Mouse (Mus musculus): ENCODE measurements around the gene Pde7b. TPM values are rescaled to one million over a fixed set of nuclear protein-coding genes. Genes with fewer than 3 reads are reported as not detected.

The Pde7b gene
- polyA plus RNA-seq, 1 experiment, result 0.70 TPM

DNA sequence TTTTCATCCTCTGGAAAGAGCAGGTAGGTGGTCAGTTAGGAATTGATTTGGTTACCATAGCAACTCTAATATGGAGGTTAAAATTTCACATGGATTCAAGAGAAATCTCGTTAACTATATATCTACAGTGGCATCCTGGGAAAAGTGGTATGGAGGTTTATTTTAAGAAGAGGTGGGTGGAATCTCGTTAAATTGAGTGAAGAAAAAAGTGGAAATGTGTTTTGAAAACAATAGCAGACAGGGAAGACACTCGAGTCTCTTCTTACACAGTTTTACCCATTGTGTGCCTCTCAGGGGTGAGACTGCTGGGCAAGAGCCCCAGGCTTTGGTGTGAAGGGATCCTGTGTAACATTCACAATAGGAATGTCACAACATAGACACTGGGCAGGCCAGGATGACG, 56.3 kb downstream of the Pde7b start:
- Histone ChIP-seq H3K4me3 (ENCODE audit: control insufficient read depth, low read depth, low read length) (no peak overlapping the region), H3K36me3 (ENCODE audit: control insufficient read depth, insufficient read depth, low read length) (no peaks in the 10 kb centered on the region), H3K27ac (ENCODE audit: control insufficient read depth, insufficient read depth, low read depth, low read length) (no peak overlapping the region), H3K4me1 (ENCODE audit: control insufficient read depth, insufficient read depth, low read length) (peaks cover 3% of the 10 kb centered on the region), H3K27me3 (ENCODE audit: control insufficient read depth, insufficient read depth, low read length) (no peaks in the 10 kb centered on the region)
- TF ChIP-seq CTCF (IDR thresholded peaks at IDR 0.05; ENCODE audit: control insufficient read depth, insufficient read depth, insufficient replicate concordance, low read depth, low read length), result no peak
- TF ChIP-seq POLR2A (IDR thresholded peaks at IDR 0.05; ENCODE audit: control insufficient read depth, low read depth, low read length), result no peak

DNA sequence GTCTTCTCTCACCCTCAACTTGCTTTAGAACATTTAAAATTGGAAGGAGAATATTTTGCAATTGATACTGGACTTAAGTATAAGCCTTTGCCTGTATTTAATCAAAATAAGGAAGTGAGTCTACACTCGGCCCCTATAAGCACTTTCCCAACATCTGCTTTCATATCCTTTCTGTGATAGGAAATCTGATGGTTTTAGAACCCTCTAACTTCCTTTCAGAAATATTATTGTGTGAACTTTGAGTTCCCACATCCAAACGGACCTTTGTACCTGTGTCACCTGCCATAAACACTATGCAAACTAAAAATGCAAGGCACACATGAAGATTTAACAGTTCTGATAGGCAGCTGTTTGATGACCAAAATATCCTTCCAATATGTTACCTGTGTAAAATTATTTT, 58.2 kb downstream of the Pde7b start:
- no peak overlapping the region for H3K4me3 ChIP-seq (ENCODE audit: control insufficient read depth, low read depth, low read length)
- H3K36me3 ChIP-seq (ENCODE audit: control insufficient read depth, insufficient read depth, low read length), result no peaks in the 10 kb centered on the region
- H3K27me3 ChIP-seq (ENCODE audit: control insufficient read depth, insufficient read depth, low read length), result no peaks in the 10 kb centered on the region
- no peak overlapping the region for H3K27ac ChIP-seq (ENCODE audit: control insufficient read depth, insufficient read depth, low read depth, low read length)
- no peak for TF ChIP-seq POLR2A (IDR thresholded peaks at IDR 0.05; ENCODE audit: control insufficient read depth, low read depth, low read length)
- TF ChIP-seq CTCF (IDR thresholded peaks at IDR 0.05; ENCODE audit: control insufficient read depth, insufficient read depth, insufficient replicate concordance, low read depth, low read length), result no peak
- peaks cover 3% of the 10 kb centered on the region for H3K4me1 ChIP-seq (ENCODE audit: control insufficient read depth, insufficient read depth, low read length)

DNA sequence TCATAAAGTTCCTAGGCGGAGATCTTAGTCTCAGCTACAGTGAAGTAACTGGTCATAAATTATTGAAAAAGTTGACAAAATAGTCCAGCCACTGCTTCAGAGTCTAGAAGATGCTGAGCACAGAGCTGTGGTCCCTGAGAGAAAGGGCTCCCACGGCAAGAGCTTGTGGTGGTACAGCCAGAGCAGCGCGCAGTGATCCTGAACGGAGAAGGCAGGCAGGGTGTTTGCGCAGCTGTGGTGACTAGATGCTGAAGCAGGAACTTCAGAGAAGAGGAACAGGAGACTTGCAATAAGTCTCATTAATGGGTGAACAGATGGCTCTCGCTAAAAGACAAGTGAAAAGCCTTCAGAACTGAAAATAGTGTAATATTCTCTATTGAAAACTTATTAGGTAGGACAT, 61.9 kb downstream of the Pde7b start:
- no peak overlapping the region for H3K27ac ChIP-seq (ENCODE audit: control insufficient read depth, insufficient read depth, low read depth, low read length)
- no peaks in the 10 kb centered on the region for H3K36me3 ChIP-seq (ENCODE audit: control insufficient read depth, insufficient read depth, low read length)
- no peaks in the 10 kb centered on the region; the same call in 1 of the 2 replicates for H3K4me1 ChIP-seq (ENCODE audit: control insufficient read depth, insufficient read depth, low read length)
- TF ChIP-seq POLR2A (IDR thresholded peaks at IDR 0.05; ENCODE audit: control insufficient read depth, low read depth, low read length) (no peak), CTCF (IDR thresholded peaks at IDR 0.05; ENCODE audit: control insufficient read depth, insufficient read depth, insufficient replicate concordance, low read depth, low read length) (no peak)
- no peaks in the 10 kb centered on the region for H3K27me3 ChIP-seq (ENCODE audit: control insufficient read depth, insufficient read depth, low read length)
- no peak overlapping the region for H3K4me3 ChIP-seq (ENCODE audit: control insufficient read depth, low read depth, low read length)

DNA sequence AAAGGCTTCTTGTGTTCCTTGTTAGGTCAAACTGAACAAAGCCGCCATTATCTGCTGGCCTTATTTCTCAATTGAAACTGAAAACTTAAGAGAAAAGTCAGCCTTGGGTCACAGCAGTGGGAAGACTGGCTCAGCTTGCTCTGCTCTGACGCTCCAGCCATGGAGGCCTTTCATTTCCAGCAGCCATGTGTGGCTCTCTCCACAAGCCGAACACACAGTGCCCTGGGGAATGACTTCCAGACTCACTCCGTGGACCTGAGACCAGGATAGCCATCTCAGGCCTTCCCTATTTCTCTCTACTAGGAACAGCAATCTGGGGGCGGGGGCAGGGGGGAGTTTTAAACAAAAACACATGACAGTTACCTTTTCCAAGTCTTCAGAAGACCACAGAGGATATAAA, 63.2 kb downstream of the Pde7b start:
- Histone ChIP-seq H3K4me3 (ENCODE audit: control insufficient read depth, low read depth, low read length) (no peak overlapping the region), H3K4me1 (ENCODE audit: control insufficient read depth, insufficient read depth, low read length) (no peaks in the 10 kb centered on the region; the same call in 1 of the 2 replicates), H3K36me3 (ENCODE audit: control insufficient read depth, insufficient read depth, low read length) (no peaks in the 10 kb centered on the region), H3K27ac (ENCODE audit: control insufficient read depth, insufficient read depth, low read depth, low read length) (no peak overlapping the region), H3K27me3 (ENCODE audit: control insufficient read depth, insufficient read depth, low read length) (no peaks in the 10 kb centered on the region)
- TF ChIP-seq POLR2A (IDR thresholded peaks at IDR 0.05; ENCODE audit: control insufficient read depth, low read depth, low read length) (no peak), CTCF (IDR thresholded peaks at IDR 0.05; ENCODE audit: control insufficient read depth, insufficient read depth, insufficient replicate concordance, low read depth, low read length) (no peak)

DNA sequence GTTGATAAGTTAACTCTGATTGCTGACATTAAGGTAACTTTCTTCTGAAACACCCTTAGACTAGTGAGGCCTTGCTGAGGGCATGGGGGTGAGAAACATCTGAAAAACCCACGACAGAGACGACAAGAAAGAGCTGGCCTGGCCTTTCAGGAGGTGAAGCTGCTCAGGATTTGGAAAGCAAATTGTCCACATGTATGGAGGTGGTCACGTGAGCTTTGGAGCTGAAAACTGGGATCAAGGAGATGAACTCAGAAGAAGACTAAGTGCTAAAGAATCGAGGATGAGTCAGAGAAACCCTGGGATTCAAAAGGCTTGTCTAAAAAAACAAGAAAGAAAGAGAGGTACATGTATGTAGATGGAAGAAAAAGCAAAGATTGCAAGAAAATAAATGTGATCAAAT, 65.2 kb downstream of the Pde7b start:
- Histone ChIP-seq H3K27ac (ENCODE audit: control insufficient read depth, insufficient read depth, low read depth, low read length) (no peak overlapping the region), H3K4me3 (ENCODE audit: control insufficient read depth, low read depth, low read length) (no peak overlapping the region), H3K36me3 (ENCODE audit: control insufficient read depth, insufficient read depth, low read length) (no peaks in the 10 kb centered on the region), H3K27me3 (ENCODE audit: control insufficient read depth, insufficient read depth, low read length) (no peaks in the 10 kb centered on the region), H3K4me1 (ENCODE audit: control insufficient read depth, insufficient read depth, low read length) (no peaks in the 10 kb centered on the region; the same call in 1 of the 2 replicates)
- TF ChIP-seq POLR2A (IDR thresholded peaks at IDR 0.05; ENCODE audit: control insufficient read depth, low read depth, low read length) (no peak), CTCF (IDR thresholded peaks at IDR 0.05; ENCODE audit: control insufficient read depth, insufficient read depth, insufficient replicate concordance, low read depth, low read length) (no peak)

DNA sequence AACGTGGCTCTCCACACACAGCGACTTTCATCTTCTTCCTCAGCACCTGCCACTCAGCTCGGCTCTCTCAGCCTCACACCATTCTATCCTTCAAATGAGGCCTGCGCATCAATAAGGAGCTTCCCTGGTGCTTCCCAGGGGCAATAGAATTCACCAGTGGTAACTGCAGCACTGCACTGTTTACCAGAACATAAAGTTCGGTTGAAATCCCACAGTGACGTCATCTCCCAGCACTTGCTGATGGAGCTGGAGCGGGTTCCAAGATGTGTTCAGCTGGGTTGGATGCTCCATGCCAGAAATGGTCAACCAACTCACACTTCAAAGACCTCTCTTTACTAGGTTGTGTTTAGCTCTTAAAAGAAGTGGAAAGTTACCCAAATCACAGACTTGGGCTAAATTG, 65.6 kb downstream of the Pde7b start:
- TF ChIP-seq POLR2A (IDR thresholded peaks at IDR 0.05; ENCODE audit: control insufficient read depth, low read depth, low read length) (no peak), CTCF (IDR thresholded peaks at IDR 0.05; ENCODE audit: control insufficient read depth, insufficient read depth, insufficient replicate concordance, low read depth, low read length) (no peak)
- no peaks in the 10 kb centered on the region; the same call in 1 of the 2 replicates for H3K4me1 ChIP-seq (ENCODE audit: control insufficient read depth, insufficient read depth, low read length)
- H3K27me3 ChIP-seq (ENCODE audit: control insufficient read depth, insufficient read depth, low read length), result no peaks in the 10 kb centered on the region
- H3K36me3 ChIP-seq (ENCODE audit: control insufficient read depth, insufficient read depth, low read length), result no peaks in the 10 kb centered on the region
- H3K27ac ChIP-seq (ENCODE audit: control insufficient read depth, insufficient read depth, low read depth, low read length), result no peak overlapping the region
- H3K4me3 ChIP-seq (ENCODE audit: control insufficient read depth, low read depth, low read length), result no peak overlapping the region

DNA sequence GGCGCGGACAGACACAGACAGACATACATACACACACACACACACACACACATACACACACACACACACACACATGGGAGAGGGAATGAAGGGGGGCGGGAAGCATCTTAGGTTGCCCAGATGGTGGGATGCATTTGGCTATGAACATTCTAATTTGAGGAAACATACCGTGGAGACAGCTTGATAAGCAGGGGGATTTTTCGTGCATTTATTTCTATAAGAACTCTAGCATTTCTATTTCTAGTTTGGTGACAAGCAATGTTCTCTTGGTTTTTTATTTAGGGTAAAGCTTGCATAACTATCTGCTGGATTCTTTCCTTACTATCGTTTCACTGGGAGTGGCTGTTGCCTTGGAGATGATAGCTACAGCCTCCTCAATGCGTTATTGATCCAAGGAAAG, 66.2 kb downstream of the Pde7b start:
- Histone ChIP-seq H3K27me3 (ENCODE audit: control insufficient read depth, insufficient read depth, low read length) (no peaks in the 10 kb centered on the region), H3K27ac (ENCODE audit: control insufficient read depth, insufficient read depth, low read depth, low read length) (no peak overlapping the region), H3K4me3 (ENCODE audit: control insufficient read depth, low read depth, low read length) (no peak overlapping the region), H3K36me3 (ENCODE audit: control insufficient read depth, insufficient read depth, low read length) (no peaks in the 10 kb centered on the region), H3K4me1 (ENCODE audit: control insufficient read depth, insufficient read depth, low read length) (no peaks in the 10 kb centered on the region; the same call in 1 of the 2 replicates)
- no peak for TF ChIP-seq CTCF (IDR thresholded peaks at IDR 0.05; ENCODE audit: control insufficient read depth, insufficient read depth, insufficient replicate concordance, low read depth, low read length)
